Mouse (Mus musculus): ENCODE measurements around the gene Gm5129. TPM values are rescaled to one million over a fixed set of nuclear protein-coding genes. Genes with fewer than 3 reads are reported as not detected.
"Not testable (repeated sequence)": the region's sequence is repeated elsewhere in the genome, so short reads cannot be mapped to it uniquely, and the experiment has no call there.

Gene Gm5129
- not detected in 2 replicates for total RNA-seq (2021)
- long read RNA-seq, experiment 1: 0 reads
- long read RNA-seq, experiment 2: 0 reads

GRCm38 (mm10) chr5:29735557-29736061 lies at the start of gene Gm5129, which contains the start of gene Dnajb6:
Gm5129 (minus strand) TSS chr5:29735936.
Dnajb6 (plus strand) TSS chr5:29735688.
- DNase-seq: peak; percentile 98

- not testable (repeated sequence) for DNase-seq
These were observed 49.2 kb upstream of the Gm5129 start for GRCm38 (mm10) chr5:29784906-29785305.

- DNase-seq: no peak
These were observed 46.5 kb upstream of the Gm5129 start for GRCm38 (mm10) chr5:29782261-29782660.

- not testable (repeated sequence) for DNase-seq
These were observed 44.0 kb upstream of the Gm5129 start for GRCm38 (mm10) chr5:29779733-29780132.

- no peak for DNase-seq
These were observed 42.3 kb upstream of the Gm5129 start for GRCm38 (mm10) chr5:29778029-29778428.

GRCm38 (mm10) chr5:29775437-29775836 lies 39.7 kb upstream of the Gm5129 start:
- no peak for DNase-seq

- no peak for DNase-seq
These were observed 37.9 kb upstream of the Gm5129 start for GRCm38 (mm10) chr5:29773460-29774150.

- DNase-seq: no peak
These were observed 37.1 kb upstream of the Gm5129 start for GRCm38 (mm10) chr5:29772651-29773330.

- no peak for DNase-seq
These were observed 36.3 kb upstream of the Gm5129 start for GRCm38 (mm10) chr5:29772038-29772437.

- DNase-seq: no peak
These were observed 35.2 kb upstream of the Gm5129 start for GRCm38 (mm10) chr5:29770935-29771334.

- DNase-seq: no peak
These were observed 23.6 kb upstream of the Gm5129 start for GRCm38 (mm10) chr5:29759318-29759717.

GRCm38 (mm10) chr5:29752894-29753293 lies 17.2 kb upstream of the Gm5129 start:
- DNase-seq: no peak

GRCm38 (mm10) chr5:29751306-29751705 lies 15.6 kb upstream of the Gm5129 start:
- DNase-seq: peak; percentile 21

- DNase-seq: no peak
These were observed 11.9 kb upstream of the Gm5129 start for GRCm38 (mm10) chr5:29747661-29748060.

- no peak for DNase-seq
These were observed 5.4 kb upstream of the Gm5129 start for GRCm38 (mm10) chr5:29741093-29741492.

- no peak for DNase-seq
These were observed 4.9 kb upstream of the Gm5129 start for GRCm38 (mm10) chr5:29740651-29741050.

- no peak for DNase-seq
These were observed 2.3 kb upstream of the Gm5129 start for GRCm38 (mm10) chr5:29738076-29738475.

GRCm38 (mm10) chr5:29737471-29737870 lies 1.7 kb upstream of the Gm5129 start:
- DNase-seq: peak; percentile 12

- peak; percentile 21 for DNase-seq
These were observed 1.2 kb upstream of the Gm5129 start for GRCm38 (mm10) chr5:29736942-29737341.

- peak; percentile 79 for DNase-seq
These were observed 551 bp upstream of the Gm5129 start for GRCm38 (mm10) chr5:29736073-29736900.

GRCm38 (mm10) chr5:29734831-29735510 lies 765 bp downstream of the Gm5129 start:
- no peak for DNase-seq

- DNase-seq: not testable (repeated sequence)
These were observed 9.7 kb downstream of the Gm5129 start for GRCm38 (mm10) chr5:29726070-29726469.
